Mouse (Mus musculus) T-cell, adult 2 months (primary cell): ENCODE results near the gene Maml3.

ENCODE experiments used
- DNase-seq: peaks from one replicate; pipeline ENCODE4 v3.0.0; 2022; ENCODE audit warnings: low spot score

The Maml3 gene

DNA sequence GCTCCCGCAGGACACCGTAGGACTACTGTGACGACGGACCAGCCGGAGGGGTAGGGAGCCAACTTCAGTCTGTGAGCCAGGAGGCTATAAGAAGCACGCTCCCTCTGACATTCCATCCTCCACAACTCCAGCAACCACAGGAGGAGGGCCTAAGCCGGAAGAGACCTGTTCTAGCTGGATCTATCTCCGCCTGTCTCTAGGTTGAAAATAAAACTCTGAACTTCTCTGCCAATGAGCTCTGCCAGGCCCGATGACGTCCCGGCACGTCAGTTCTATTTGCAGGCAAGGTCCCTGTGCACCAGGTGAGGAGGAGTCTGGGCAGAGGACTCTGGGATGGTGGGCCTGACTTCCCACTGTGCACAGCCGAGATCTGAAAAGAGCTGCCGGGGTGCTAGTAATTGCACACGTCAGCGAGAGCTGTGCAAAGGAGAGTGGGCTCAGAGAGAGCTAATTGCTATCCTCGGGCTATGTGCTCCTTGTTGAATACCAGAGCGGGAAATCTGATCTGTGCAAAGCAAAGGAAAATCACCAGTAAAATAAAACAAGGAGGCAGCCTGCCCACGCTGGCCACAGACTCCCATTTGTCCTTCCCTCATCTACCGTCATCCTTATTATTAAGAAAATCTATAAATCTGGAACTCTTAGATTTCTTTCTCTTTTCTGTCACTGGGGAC, 58.7 kb downstream of the Maml3 start:
- DNase-seq: peak; percentile 75

DNA sequence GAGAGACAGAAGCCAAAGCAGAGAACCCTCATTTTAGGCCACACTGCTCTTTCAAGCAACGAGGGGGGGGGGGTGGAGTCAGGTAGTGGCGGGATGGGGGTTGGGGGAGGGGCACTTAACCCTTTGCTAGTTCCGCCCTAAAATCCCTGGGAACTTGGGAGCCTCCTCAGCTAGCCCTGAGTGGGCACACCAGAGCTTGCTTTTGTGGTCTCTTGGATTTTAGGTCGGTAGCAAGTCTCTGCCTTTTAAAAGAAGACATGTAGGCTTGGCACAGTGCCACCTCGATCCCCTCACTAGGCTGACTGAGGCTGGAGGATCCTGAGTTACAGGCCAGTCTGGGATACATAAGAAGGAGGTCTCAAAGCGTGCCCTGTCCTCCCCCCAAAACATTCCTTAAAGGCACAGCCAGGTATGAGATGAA, 59.6 kb downstream of the Maml3 start:
- DNase-seq: no peak

DNA sequence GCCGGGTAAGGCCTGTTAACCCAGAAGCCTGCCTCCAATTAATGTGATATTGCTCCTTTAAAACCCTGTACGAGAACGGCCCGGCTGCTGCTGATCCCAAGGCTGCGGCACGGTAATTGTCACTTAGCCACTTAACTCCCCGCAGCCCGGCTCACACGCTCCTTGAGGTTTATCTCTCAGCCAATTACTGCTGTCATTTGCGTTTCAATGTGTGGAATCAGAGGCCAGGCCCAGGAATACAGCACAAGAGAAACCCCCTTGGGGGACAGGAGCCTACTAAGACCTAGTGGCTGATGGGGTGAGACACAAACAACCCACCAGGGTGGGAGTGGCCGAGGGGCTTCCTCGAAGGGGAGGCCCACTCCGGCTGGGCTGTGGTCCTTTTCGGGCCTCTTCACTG, 60.2 kb downstream of the Maml3 start:
- DNase-seq: no peak

DNA sequence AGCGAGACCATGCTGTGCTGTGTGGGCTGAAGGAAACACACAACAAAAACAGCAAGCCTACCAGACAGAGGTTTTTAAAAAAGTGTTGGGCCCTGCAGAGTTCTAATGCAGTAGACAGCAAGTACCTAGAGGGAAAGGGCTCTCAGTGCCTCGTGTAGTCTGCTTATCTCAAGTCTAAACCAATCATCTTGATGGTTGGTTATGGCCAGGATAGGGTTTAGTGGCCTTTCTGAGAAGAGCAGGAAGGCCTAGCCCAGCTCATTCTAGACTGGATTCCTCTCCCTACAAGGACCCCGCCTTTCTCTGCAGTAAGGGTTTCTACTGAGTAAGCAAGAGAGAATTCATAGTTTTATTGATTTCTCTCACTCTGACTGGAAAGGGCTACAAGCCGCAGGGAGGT, 61.0 kb downstream of the Maml3 start:
- no peak for DNase-seq

DNA sequence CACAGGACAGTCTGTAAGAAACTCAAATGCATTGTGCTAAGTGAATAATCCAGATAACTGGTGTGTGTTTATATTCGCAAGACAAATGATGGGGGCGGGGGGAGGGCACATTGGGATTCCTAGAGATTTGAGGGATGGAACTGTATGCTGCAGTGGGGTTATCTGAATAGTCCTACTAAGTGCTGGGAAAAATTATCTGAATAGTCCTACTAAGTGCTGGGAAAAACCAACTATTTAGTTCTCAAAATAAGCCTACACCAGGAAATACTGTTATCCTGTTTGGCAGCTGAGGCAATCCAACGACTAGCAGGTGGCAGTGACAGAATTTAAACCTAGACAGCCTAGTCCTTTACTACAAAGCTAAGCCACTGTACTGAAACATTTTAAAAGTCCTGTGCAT, 62.2 kb downstream of the Maml3 start:
- DNase-seq: no peak

DNA sequence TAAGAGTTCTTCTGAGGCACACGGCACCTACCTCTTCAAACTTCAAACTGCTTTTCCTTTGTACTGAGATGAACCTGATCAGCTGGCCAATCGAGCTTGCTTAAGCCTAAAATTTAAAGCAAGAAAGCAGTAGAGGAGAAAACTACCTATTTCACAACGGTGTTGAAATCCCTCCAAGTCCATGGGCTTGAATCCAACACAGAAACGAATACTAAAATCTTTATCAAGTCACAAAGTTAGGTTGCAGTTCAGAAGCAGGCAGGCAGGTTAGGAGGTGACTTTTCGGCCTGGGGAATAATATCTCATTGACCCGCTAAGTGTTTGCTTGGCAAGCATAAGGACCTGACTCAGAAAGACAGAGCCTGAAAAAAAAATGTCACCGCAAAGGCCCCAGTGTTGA, 64.9 kb downstream of the Maml3 start:
- no peak for DNase-seq

DNA sequence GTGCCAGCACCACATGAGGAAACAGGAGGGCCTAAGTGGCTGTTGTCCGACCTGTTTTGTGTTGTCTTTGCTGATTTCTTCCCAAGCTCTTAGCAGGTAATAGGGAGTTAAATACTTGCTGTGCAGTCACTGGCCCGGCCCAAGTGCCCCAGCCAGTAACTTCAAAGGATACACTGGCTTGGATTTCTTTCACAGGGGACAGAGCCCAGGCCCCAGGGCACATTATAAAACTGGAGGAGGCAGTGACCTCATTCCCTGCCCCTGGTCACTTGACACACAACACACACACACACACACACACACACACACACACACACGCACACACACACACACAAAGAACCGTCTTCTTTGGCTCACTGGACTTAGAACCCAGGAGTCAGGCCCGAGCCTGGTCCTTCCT, 67.6 kb downstream of the Maml3 start:
- DNase-seq: no peak

DNA sequence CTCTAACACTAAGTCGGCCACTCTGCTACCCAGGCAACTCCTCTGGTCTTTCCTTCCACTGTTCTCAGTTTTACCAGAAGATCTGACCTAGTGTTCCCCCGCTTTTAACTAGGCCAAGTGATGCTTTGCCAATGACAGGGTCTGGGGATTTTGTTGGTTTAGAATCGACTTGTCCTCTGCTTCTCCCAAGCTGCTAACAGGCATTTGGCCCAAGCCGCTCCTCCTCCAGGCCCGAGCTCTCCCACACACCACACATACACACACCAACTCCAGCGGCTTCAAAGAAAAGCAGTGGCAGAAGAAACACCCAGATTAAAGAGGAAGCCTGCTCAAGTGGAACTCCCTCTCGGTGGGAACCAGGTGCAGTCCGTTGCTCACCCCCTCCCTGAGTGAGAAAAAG, 69.5 kb downstream of the Maml3 start:
- no peak for DNase-seq

DNA sequence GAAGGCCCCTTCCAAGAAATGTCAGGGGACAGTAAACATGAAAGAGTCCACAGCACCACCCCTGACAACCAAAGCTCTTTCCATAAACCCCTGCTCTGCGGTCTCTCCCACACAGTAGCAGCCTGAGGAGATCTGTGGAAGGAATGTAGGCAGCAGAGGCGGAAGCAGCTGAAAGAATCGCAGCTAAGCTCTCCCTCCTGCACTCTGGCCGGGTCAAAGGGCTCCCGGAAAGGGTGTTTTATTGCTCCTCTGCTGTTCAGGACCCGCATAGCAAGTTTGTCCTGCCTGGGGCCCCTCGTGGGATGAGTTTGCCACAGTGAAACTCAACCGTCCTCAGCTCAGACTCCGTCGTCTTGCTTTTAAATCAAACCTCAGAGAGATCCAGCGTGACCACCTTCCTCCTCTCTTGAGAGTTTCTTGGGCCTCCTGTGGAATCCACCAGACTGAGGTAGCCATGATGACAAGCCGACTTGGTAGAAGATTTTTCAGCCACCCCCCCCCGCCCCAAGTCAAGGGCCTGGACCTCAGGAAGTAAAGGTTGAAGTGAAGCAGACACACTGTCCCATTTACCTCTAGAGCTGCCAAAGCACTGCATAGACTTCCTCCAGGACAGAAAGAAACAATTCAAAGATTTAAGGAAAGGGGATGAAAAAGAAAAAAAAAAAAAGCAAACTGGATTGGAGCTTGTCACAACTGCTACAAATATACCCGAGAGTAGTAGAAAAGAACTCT, 70.9 kb downstream of the Maml3 start:
- no peak for DNase-seq

DNA sequence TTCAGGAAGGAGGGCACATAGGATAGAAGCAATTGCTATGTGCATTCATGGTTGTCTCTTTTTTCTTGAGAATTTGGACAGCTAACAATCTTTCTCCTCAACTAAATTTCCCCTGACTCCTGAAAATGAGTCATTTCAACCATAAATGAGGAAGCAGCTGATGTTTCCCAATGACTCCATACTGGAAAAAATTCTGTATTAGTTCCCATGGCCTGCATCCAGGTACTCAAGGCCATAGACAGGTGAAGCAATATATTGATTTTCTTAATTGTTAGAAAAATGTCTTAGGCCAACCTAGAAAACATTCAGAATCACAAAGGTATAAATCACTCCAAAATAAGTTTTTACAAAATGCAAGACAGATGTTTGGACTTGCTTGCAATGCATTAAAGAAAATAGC, 73.5 kb downstream of the Maml3 start:
- no peak for DNase-seq

DNA sequence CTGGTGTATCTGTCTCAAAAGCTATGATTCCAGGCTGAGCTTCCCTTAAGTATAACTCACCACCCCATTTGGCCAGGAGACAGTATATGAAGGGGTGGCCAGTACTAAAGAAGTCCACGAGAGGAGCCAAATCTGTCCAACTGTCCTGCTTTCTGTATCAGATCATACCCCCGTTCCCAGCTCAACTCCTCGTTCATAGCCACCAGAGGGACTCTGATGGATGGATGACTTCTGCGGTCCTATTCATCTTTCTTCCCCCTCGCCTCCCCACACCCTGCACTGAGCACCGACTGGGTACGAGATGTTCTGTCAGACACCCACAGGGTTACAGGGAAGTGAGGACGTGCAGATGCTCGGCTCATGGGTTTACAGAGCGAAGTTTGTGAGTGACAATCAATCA, 74.8 kb downstream of the Maml3 start:
- peak; percentile 36 for DNase-seq

DNA sequence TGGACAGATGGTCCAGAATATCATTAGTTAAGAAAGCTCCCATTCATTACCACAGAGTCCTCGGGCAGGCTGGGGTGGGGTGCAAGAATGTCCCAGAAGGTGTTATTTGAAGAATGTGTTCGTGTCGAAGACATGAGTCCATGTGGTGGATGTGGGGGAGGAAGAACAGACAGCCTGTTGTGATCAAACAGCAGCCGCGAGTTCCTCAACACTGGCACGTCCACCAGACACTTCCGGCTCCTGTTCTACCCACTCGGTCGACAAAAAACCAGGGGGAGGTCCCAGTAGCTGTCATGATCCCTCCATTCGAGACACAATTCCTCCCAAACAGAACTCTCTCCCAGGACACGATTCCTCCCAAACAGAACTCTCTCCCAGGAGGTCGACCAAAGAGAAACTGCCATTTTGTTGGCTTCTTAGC, 75.2 kb downstream of the Maml3 start:
- DNase-seq: peak; percentile 71

DNA sequence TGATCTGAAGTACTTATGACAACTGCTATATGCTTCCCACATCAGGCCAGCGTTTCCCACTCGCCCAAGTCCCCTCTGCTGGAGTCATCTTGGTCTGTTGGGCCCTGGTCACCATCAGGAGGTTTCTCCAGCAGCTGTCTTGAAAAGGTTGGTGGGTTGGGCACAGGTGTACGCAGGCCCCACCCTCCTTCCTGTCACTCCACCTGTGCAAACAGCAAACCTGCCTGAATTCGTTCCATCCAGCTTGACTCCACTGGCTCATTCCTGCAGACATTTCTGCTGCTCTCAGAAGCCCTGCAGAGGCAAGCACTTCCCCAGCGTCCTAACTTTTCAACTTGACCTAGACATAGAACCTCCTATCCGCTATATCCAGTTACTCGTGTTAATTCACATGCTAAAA, 76.9 kb downstream of the Maml3 start:
- no peak for DNase-seq

DNA sequence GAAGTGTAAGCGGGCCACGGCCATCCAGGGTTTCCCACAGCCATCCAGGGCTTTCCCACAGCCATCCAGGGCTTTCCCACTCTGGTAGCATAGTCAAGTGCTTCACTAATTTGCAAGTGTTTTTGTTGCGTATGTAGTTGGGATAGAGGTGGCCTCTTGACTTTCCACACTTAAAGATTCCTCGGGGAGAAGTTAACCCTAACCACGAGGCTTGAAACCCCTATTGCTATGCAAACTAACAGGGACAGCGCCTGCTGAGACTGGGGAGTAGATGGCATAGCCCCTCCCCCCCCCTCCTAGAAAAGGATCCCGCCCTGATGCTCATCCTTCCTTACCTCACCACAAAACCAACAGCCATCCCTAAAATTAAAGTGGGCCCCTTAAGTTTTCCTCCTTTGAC, 82.4 kb downstream of the Maml3 start:
- DNase-seq: no peak

DNA sequence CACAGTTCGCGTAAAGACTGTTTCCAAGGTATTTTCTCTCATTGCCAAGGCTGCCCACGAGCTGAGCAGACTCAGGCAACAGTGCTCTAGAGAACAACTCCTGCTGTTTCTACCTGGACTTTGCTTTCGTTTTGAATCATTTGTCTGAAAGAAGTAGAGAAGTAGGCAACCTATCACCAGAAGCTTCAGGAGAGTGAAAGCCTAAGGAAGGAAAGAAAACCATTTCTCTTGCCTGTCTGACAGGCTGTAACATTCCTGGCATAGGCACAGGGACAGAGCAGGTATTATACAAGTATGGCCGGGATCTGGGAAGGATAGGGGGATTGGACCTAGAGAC, 86.8 kb downstream of the Maml3 start:
- no peak for DNase-seq

DNA sequence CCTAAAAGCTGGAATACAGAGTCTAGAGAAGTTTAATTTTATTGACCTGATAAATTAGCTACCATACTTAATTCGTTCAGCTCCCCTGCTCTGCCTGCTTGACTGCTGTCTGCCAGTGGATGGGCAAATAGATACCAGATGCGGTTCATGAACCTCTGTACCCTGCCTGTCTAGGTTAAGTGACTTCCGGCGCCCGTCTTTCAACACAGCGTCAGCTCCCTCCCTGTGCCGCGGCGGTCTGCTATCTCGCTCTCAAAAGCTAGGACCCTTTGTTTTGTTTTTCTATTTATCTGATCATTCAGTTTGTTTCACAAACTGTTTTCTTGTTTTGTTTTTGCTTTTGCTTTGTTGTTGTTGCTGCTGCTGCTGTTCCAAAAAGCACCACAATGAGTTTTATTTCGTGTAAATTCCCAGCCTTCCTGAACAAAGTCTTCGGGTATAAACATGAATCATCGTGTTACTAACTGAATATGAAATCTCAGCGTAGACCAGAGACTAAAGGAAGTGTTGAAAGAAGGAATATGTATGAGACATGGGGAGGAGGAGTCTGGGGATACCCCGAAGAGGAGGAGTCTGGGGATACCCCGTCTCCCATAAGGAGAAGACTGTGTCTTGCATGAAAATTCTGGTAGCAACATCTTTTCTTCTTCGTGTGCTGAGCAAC, 87.3 kb downstream of the Maml3 start:
- DNase-seq: peak; percentile 6

DNA sequence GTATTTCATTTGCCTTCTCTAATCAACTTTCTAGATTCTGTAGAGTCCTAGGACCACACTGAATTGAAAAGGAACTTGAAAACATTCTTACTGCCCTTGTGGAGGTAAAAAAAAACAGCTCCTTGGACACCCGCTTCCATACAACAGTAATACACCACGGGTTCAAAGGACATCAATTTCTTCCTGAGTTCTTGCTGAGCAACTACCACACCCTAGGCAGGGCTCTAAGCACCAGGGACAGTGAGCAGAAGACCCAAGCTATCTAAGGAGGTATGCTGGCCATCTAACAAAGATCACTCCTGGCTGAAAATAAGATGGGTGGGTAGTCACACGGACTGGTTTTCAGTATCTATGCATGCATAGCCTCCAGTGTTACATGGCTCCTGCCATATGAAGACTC, 88.7 kb downstream of the Maml3 start:
- DNase-seq: no peak

DNA sequence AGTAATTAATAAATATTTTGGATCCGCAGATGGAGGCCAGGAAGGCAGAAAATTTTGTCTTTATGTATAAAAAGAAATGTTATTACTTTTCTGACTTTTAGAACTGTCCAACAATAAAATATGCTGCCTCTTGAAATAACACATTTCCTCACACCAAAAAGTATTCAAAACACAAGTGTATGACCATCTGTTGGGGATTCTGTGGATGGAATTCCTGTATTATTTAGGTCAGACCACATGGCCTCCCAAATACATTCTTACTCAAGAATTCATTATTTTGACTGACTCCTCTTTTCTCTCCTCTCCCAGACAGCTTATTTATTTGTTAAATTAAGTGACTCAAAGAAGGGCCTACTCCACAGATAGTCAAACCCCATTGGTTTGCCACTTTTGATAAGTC, 89.3 kb downstream of the Maml3 start:
- DNase-seq: no peak

DNA sequence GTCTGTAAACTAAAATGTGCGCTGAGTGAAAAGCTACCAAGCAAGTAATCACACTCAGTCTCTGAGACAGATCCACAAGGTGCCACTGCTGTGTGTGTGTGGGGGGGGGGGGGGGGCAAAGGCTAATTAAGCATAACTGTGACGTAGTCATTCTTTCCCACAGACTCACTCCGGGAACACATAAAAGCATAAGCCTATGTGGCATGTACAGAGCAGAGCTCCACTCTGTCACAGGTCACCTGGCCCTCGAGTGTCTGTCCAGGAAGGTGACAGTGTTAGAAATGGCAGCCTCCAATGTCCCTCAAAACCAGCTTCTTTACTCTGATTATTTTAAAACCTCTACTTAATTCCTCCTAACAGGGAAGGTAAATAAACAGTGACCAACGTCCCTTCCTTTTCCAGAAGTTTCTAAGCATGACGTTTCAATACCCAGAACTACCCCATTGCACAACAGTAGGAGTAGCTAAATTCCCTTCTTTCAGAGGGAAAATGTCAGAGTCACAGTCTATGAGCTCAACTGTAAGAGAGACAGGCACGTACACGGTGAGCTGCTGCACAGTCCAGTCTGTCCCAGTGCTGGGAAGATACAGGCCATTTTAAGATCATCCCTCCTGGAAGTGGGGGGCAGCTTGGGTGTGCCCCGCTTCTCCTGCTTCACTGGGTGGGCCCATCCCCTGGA, 93.7 kb downstream of the Maml3 start:
- DNase-seq: no peak

DNA sequence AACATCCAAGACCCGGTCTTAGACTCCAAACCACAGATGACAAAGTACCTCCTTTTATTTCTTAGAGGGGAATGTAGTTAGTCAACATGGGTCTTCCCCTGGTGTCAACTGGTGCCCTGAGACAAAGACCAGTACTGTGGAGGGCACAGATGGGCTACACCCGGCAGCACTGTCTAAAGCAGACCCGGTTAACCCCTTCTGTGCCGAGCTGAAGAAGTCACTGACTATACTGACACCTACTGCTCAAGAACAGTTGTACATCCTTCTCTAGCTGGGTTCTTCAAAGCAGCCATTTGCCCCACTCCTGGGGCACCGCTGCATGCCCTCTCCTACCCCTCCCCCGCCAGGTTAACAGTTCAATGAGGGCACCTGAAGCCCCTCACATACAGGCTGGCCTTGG, 95.6 kb downstream of the Maml3 start:
- no peak for DNase-seq

DNA sequence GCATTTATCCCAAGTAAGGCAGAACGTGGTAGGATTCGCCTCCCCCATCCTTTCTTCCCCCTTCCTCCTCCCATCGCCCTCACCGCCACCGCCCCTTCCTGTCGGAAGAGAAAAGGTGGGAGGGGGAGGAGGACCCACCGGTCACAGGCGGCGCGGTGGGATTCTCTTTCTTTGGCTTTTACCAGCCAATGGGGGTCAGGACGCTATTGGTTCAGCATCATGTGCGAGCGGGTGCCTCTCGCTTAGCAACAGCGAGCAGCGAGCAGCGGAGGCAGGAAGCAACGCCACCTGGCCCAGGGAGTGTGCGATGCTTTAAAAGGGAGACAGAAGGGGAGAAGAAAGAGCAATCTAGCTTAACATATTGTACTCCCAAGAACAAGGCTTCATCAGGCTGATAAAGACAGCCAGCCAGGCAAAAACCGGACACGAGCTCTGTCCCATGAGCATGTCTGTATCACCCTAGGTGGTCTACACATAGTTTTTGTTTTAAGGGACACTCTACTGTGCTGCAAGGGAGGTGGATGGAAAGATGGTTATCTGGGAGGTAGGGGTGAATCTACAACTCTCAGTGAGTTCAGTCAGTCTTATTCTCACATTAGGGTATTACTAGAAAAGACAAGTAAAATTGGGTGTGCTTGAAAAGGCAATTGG, 97.1 kb downstream of the Maml3 start:
- DNase-seq: peak; percentile 72

DNA sequence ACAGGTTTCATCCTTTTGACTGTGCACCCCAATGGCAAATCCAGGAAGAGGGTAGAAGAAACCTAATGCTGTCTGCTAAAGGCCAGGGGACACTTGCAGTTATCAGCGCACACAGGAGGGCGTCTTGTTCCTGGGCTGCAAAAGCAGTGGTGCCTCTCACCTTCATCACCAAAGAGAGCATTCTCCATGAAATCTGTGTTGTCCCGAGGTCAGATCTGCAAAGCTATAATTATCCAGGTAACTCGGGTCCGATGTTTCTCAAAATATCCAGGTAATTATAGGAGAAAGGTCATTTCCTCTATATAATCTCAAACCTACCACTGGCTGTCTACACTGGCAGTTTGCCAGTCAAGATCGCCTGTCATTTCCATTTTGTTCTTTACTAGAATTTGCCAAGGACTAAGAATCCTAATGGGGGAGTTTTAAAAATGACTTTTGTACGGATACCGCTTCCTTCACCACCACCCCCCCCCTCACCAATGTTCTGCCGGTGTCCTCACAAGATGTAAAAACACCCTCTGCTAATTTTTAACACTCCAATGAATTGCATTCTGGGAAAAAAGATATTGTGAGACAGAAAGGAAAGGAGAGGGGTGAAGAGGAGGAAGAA, 98.0 kb downstream of the Maml3 start:
- no peak for DNase-seq
